Comparison of ENCODE assay signal across 11 mouse cellular contexts in the genomic region with DNA sequence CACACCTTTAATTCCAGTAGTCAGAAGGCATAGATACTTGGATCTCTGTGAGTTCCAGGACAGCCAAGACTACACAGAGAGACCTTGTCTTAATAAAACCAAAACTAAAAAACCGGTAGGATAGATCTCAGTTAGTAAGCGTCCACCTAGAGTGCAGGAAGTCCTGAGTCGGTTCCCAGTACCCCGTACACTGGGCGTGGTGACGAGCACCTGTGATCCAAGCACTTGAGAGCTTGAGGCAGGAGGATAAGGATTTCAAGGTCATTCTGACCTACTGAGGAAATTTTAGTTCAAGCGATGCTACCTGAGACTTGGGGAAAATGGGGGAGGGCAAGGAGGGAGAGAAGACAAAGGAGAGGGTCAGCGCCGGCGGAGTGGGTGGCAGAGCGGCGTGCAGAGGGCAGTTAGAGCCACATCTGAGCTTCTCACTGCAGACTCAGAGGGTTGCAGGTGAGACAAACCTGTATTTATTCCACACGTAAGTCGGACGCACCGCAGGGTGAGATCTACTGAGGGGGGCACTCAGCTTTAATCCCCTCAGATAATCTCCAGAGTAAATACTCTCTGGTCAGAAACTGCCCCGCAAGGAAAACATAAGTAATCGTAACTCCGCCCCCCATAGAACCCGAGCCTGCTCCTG. TPM values are rescaled to one million over a fixed set of nuclear protein-coding genes. Genes with fewer than 3 reads are reported as not detected.
DNase-seq lines count a peak whose midpoint lies in the region; ATAC-seq and TF ChIP-seq lines count a peak whose summit lies in the region.
"Had no signal": no experiment of that assay in that cellular context is flagged by ENCODE, and none has a peak within 500 bp of the region (broad histone marks: within the 10 kb centered on the region; RNA-seq: fewer than 3 reads in every experiment).

No protein-coding gene starts in this region.

- no peak for DNase-seq in lung, embryonic 14.5 days
- DNase-seq in lung, postnatal 36 days: no peak
- no peak for DNase-seq in adrenal gland, adult 2 months
- DNase-seq in spleen, postnatal 4 days (ENCODE audit: low spot score in 2 of 2): no peak
- no peak for DNase-seq in spleen, adult 18-20 months
- DNase-seq: adrenal gland, postnatal 10 days; gastrocnemius, postnatal 10 days had no signal

- H3K4me2 ChIP-seq in lung, embryonic 14.5 days: peak overlapping the region; percentile 68
- H3K4me2 ChIP-seq in embryonic facial prominence, embryonic 15.5 days (replicated peaks): peak overlapping the region; percentile 47
- H3K4me2 ChIP-seq in intestine, postnatal 0 days (replicated peaks; ENCODE audit: low read depth): peak overlapping the region; percentile 79
- peak overlapping the region; percentile 45 for H3K4me2 ChIP-seq in neural tube, embryonic 14.5 days (ENCODE audit: low read depth, low read length)

- WGBS in lung, embryonic 14.5 days: 3% methylated on average over 20 of the region's 20 CpGs
- 3% methylated on average over 20 of the region's 20 CpGs for WGBS in embryonic facial prominence, embryonic 15.5 days
- 3% methylated on average over 20 of the region's 20 CpGs for WGBS in intestine, postnatal 0 days
- WGBS in neural tube, embryonic 14.5 days: 4% methylated on average over 20 of the region's 20 CpGs

- no peaks in the 10 kb centered on the region for H3K4me1 ChIP-seq in lung, embryonic 14.5 days (ENCODE audit: insufficient read depth)
- H3K4me1 ChIP-seq in embryonic facial prominence, embryonic 15.5 days: peaks cover 4% of the 10 kb centered on the region
- H3K4me1 ChIP-seq in intestine, postnatal 0 days (replicated peaks; ENCODE audit: control insufficient read depth, insufficient read depth, low read length): no peaks in the 10 kb centered on the region
- H3K4me1 ChIP-seq in neural tube, embryonic 14.5 days (ENCODE audit: control insufficient read depth, insufficient read depth, low read length): no peaks in the 10 kb centered on the region

- TF ChIP-seq CTCF in lung, embryonic 14.5 days (IDR thresholded peaks at IDR 0.05; ENCODE audit: low read depth): no peak
- TF ChIP-seq CTCF in intestine, postnatal 0 days (IDR thresholded peaks at IDR 0.05; ENCODE audit: low read depth): no peak

- H3K4me3 ChIP-seq in lung, embryonic 14.5 days (ENCODE audit: low read depth, low read length): peak overlapping the region; percentile 36
- peak overlapping the region; percentile 29 for H3K4me3 ChIP-seq in embryonic facial prominence, embryonic 15.5 days (replicated peaks)
- H3K4me3 ChIP-seq in intestine, postnatal 0 days (ENCODE audit: low read depth, low read length): peak overlapping the region; percentile 36
- peak overlapping the region; percentile 23 for H3K4me3 ChIP-seq in neural tube, embryonic 14.5 days (ENCODE audit: low read depth, low read length)

- H3K9ac ChIP-seq in lung, embryonic 14.5 days: peak overlapping the region; percentile 52
- no peak overlapping the region for H3K9ac ChIP-seq in embryonic facial prominence, embryonic 15.5 days
- no peak overlapping the region for H3K9ac ChIP-seq in intestine, postnatal 0 days (ENCODE audit: low read depth, low read length)
- no peak overlapping the region for H3K9ac ChIP-seq in neural tube, embryonic 14.5 days (replicated peaks; ENCODE audit: low read depth, low read length)

- H3K36me3 ChIP-seq in lung, embryonic 14.5 days (ENCODE audit: insufficient read depth): no peaks in the 10 kb centered on the region
- H3K36me3 ChIP-seq in embryonic facial prominence, embryonic 15.5 days: no peaks in the 10 kb centered on the region
- no peaks in the 10 kb centered on the region for H3K36me3 ChIP-seq in intestine, postnatal 0 days (ENCODE audit: control insufficient read depth, insufficient read depth)
- no peaks in the 10 kb centered on the region for H3K36me3 ChIP-seq in neural tube, embryonic 14.5 days (ENCODE audit: control insufficient read depth, insufficient read depth, low read length)

- no peak overlapping the region for H3K27ac ChIP-seq in lung, embryonic 14.5 days (ENCODE audit: low read depth)
- H3K27ac ChIP-seq in embryonic facial prominence, embryonic 15.5 days (replicated peaks): no peak overlapping the region
- no peak overlapping the region for H3K27ac ChIP-seq in intestine, postnatal 0 days (ENCODE audit: low read depth, low read length)
- H3K27ac ChIP-seq in neural tube, embryonic 14.5 days (ENCODE audit: low read depth, low read length): no peak overlapping the region

- no peaks in the 10 kb centered on the region for H3K9me3 ChIP-seq in lung, embryonic 14.5 days (ENCODE audit: low read depth, low read length)
- no peaks in the 10 kb centered on the region for H3K9me3 ChIP-seq in embryonic facial prominence, embryonic 15.5 days (replicated peaks)
- no peaks in the 10 kb centered on the region for H3K9me3 ChIP-seq in intestine, postnatal 0 days (ENCODE audit: control insufficient read depth)
- H3K9me3 ChIP-seq in neural tube, embryonic 14.5 days (ENCODE audit: control insufficient read depth, low read length): no peaks in the 10 kb centered on the region

- H3K27me3 ChIP-seq in lung, embryonic 14.5 days (ENCODE audit: insufficient read depth, low read length): peaks cover 8% of the 10 kb centered on the region; the same call in 1 of the 2 replicates
- H3K27me3 ChIP-seq in embryonic facial prominence, embryonic 15.5 days: peaks cover 6% of the 10 kb centered on the region; the same call in 1 of the 2 replicates
- no peaks in the 10 kb centered on the region for H3K27me3 ChIP-seq in intestine, postnatal 0 days (replicated peaks; ENCODE audit: control insufficient read depth, insufficient read depth, low read length)
- no peaks in the 10 kb centered on the region for H3K27me3 ChIP-seq in neural tube, embryonic 14.5 days (ENCODE audit: control insufficient read depth, insufficient read depth, low read length)

- ATAC-seq in lung, embryonic 14.5 days (ENCODE audit: insufficient read depth): no peak
- ATAC-seq in embryonic facial prominence, embryonic 15.5 days (ENCODE audit: insufficient number of reproducible peaks, low FRiP score, low TSS enrichment, low read depth): no peak
- no peak for ATAC-seq in intestine, postnatal 0 days
- ATAC-seq in neural tube, embryonic 14.5 days (ENCODE audit: low read depth): no peak

RNA-seq across cellular contexts. Expression of a gene that starts 8.8 kb away (rescaled TPM):
- polyA plus RNA-seq in lung, embryonic 14.5 days (2014; fragmentation: Nextera tagmentation; extraction: Ambion mirVana): 18.8 and 20.6 TPM in 2 replicates
- polyA plus RNA-seq in embryonic facial prominence, embryonic 15.5 days (2015; fragmentation: Nextera tagmentation; extraction: Ambion mirVana): 20.2 and 20.9 TPM in 2 replicates
- polyA plus RNA-seq in intestine, postnatal 0 days (2015; fragmentation: Nextera tagmentation; extraction: Ambion mirVana): 12.3 and 12.4 TPM in 2 replicates
- 25.6 and 26.0 TPM in 2 replicates for polyA plus RNA-seq in neural tube, embryonic 14.5 days (2014; fragmentation: Nextera tagmentation; extraction: Ambion mirVana)
- total RNA-seq in adrenal gland, adult 2 months (2021): 100 to 1,000 TPM in 1 of 2 experiments, 10 to 100 TPM in 1; 95.0 to 144 TPM
- polyA plus RNA-seq in adrenal gland, adult 2 months (2012; rRNA removed): 54.2 and 59.5 TPM in 2 replicates
- total RNA-seq: neutrophil, adult 5-6 weeks had no signal
